ENCODE assay signal across 7 mouse cellular contexts in genomic region chr3:131552349-131553254, GRCm38 (mm10). TPM values are rescaled to one million over a fixed set of nuclear protein-coding genes. Genes with fewer than 3 reads are reported as not detected.
DNase-seq lines count a peak whose midpoint lies in the region; ATAC-seq and TF ChIP-seq lines count a peak whose summit lies in the region.

No protein-coding gene starts in this region.

- H3K27me3 ChIP-seq in heart, embryonic 16.5 days (ENCODE audit: control insufficient read depth, insufficient read depth, low read length) = no peaks in the 10 kb centered on the region
- H3K27me3 ChIP-seq in liver, embryonic 11.5 days (replicated peaks; ENCODE audit: control insufficient read depth, insufficient read depth, low read length) = no peaks in the 10 kb centered on the region
- H3K27me3 ChIP-seq in neural tube, embryonic 14.5 days (ENCODE audit: control insufficient read depth, insufficient read depth, low read length) = no peaks in the 10 kb centered on the region

- peak; percentile 41 for DNase-seq in left cerebral cortex, adult 11 months (ENCODE audit: low spot score)
- no peak for DNase-seq in left cerebral cortex, postnatal 36 days (ENCODE audit: low spot score in 2 of 2)
- peak; percentile 41 for DNase-seq in ES-E14 (ENCODE audit: low read depth, low spot score)
- peak; percentile 52 for DNase-seq in c-Kit-positive CD71-negative TER-119-negative erythroid progenitor cells, embryonic 14.5 days (ENCODE audit: low read depth)
- DNase-seq in liver, embryonic 11.5 days (ENCODE audit: low spot score) = no peak

- H3K4me3 ChIP-seq in ES-E14 (ENCODE audit: insufficient read depth in 1 of 2, low read depth in 1 of 2, low read length in 2 of 2, poor library complexity in 1 of 2, severe bottlenecking in 1 of 2) = no peak overlapping the region
- no peak overlapping the region for H3K4me3 ChIP-seq in heart, embryonic 16.5 days (ENCODE audit: low read length)
- no peak overlapping the region for H3K4me3 ChIP-seq in liver, embryonic 11.5 days (ENCODE audit: low read depth, low read length)
- H3K4me3 ChIP-seq in neural tube, embryonic 14.5 days (ENCODE audit: low read depth, low read length) = no peak overlapping the region

- no peaks in the 10 kb centered on the region for H3K4me1 ChIP-seq in ES-E14 (ENCODE audit: control insufficient read depth in 2 of 2, insufficient read depth in 2 of 2, low read length in 2 of 2, poor library complexity in 1 of 2)
- H3K4me1 ChIP-seq in heart, embryonic 16.5 days (ENCODE audit: control insufficient read depth, insufficient read depth, low read length) = no peaks in the 10 kb centered on the region
- H3K4me1 ChIP-seq in liver, embryonic 11.5 days (replicated peaks; ENCODE audit: control insufficient read depth, insufficient read depth, low read length) = no peaks in the 10 kb centered on the region
- H3K4me1 ChIP-seq in neural tube, embryonic 14.5 days (ENCODE audit: control insufficient read depth, insufficient read depth, low read length) = no peaks in the 10 kb centered on the region

- in situ Hi-C loops in ES-E14 (cut with MboI; ENCODE audit: low sequenced_read_pairs in 2 of 2, unreplicated experiment in 2 of 2) = no loop called here

- H3K9ac ChIP-seq in ES-E14 (ENCODE audit: insufficient read depth, low read depth, low read length, poor library complexity, severe bottlenecking) = no peak overlapping the region
- no peak overlapping the region for H3K9ac ChIP-seq in heart, embryonic 16.5 days (ENCODE audit: low read length)
- no peak overlapping the region for H3K9ac ChIP-seq in liver, embryonic 11.5 days (ENCODE audit: low read depth, low read length)
- H3K9ac ChIP-seq in neural tube, embryonic 14.5 days (replicated peaks; ENCODE audit: low read depth, low read length) = no peak overlapping the region

- H3K4me2 ChIP-seq in heart, embryonic 16.5 days (ENCODE audit: low read depth, low read length) = peak overlapping the region; percentile 42
- no peak overlapping the region for H3K4me2 ChIP-seq in liver, embryonic 11.5 days
- H3K4me2 ChIP-seq in neural tube, embryonic 14.5 days (ENCODE audit: low read depth, low read length) = no peak overlapping the region

- WGBS in heart, embryonic 16.5 days = 32% methylated on average over 9 of the region's 9 CpGs
- WGBS in liver, embryonic 11.5 days = 40% methylated on average over 9 of the region's 9 CpGs
- 42% methylated on average over 9 of the region's 9 CpGs for WGBS in neural tube, embryonic 14.5 days

- H3K9me3 ChIP-seq in ES-E14 (ENCODE audit: control insufficient read depth, insufficient read depth, low read depth, low read length) = no peaks in the 10 kb centered on the region
- H3K9me3 ChIP-seq in heart, embryonic 16.5 days (replicated peaks; ENCODE audit: control insufficient read depth, low read length) = no peaks in the 10 kb centered on the region
- H3K9me3 ChIP-seq in liver, embryonic 11.5 days (ENCODE audit: control insufficient read depth, low read length) = no peaks in the 10 kb centered on the region
- H3K9me3 ChIP-seq in neural tube, embryonic 14.5 days (ENCODE audit: control insufficient read depth, low read length) = no peaks in the 10 kb centered on the region

- H3K27ac ChIP-seq in ES-E14 (ENCODE audit: insufficient read depth, low read depth, low read length, poor library complexity, severe bottlenecking) = no peak overlapping the region
- no peak overlapping the region for H3K27ac ChIP-seq in heart, embryonic 16.5 days (ENCODE audit: low read length)
- no peak overlapping the region for H3K27ac ChIP-seq in liver, embryonic 11.5 days (ENCODE audit: low read depth, low read length)
- no peak overlapping the region for H3K27ac ChIP-seq in neural tube, embryonic 14.5 days (ENCODE audit: low read depth, low read length)

- intact Hi-C loops in left cerebral cortex, postnatal 36 days (cut with DNase I) = loop anchor here (1.0 kb wide), 1 partner anchor 232 kb away; no protein-coding TSS in a partner anchor

- ATAC-seq in heart, embryonic 16.5 days (replicated peaks; ENCODE audit: extremely low read depth, insufficient read depth, low FRiP score) = no peak
- 0 out of 2 replicates have a peak, but pooled peaks have one; percentile 36 for ATAC-seq in liver, embryonic 11.5 days (replicated peaks; ENCODE audit: low FRiP score)
- ATAC-seq in neural tube, embryonic 14.5 days (ENCODE audit: low read depth) = peak; percentile 56; the same call in 1 of the 2 replicates

- H3K36me3 ChIP-seq in ES-E14 (ENCODE audit: control insufficient read depth, insufficient read depth, low read length, poor library complexity, severe bottlenecking) = no peaks in the 10 kb centered on the region
- no peaks in the 10 kb centered on the region for H3K36me3 ChIP-seq in heart, embryonic 16.5 days (ENCODE audit: control insufficient read depth, insufficient read depth)
- no peaks in the 10 kb centered on the region for H3K36me3 ChIP-seq in liver, embryonic 11.5 days (ENCODE audit: control insufficient read depth, insufficient read depth, low read length)
- H3K36me3 ChIP-seq in neural tube, embryonic 14.5 days (ENCODE audit: control insufficient read depth, insufficient read depth, low read length) = no peaks in the 10 kb centered on the region

TF ChIP-seq in ES-E14, 5 proteins besides CTCF, POLR2A, EP300 and RAD21:
- TF ChIP-seq CHD2 (IDR thresholded peaks at IDR 0.05; ENCODE audit: low read depth, low read length) (no peak), ZC3H11A (IDR thresholded peaks at IDR 0.05; ENCODE audit: borderline replicate concordance, low read depth, low read length) (peak; percentile 30; the same call in 1 of the 2 replicates)

RNA-seq across cellular contexts. Expression of gene Papss1, which starts 12.0 kb away (rescaled TPM):
- 10 to 100 TPM; 64.4 to 68.6 TPM for total RNA-seq in left cerebral cortex, postnatal 36 days (2021)
- total RNA-seq in ES-E14 (2012; rRNA removed) = 8.2 and 12.8 TPM in 2 replicates
- 40.4 and 41.5 TPM in 2 replicates for polyA plus RNA-seq in heart, embryonic 16.5 days (2015; fragmentation: Nextera tagmentation; extraction: Ambion mirVana)
- 27.5 and 30.6 TPM in 2 replicates for polyA plus RNA-seq in liver, embryonic 11.5 days (2014; fragmentation: Nextera tagmentation; extraction: Ambion mirVana)
- polyA plus RNA-seq in neural tube, embryonic 14.5 days (2014; fragmentation: Nextera tagmentation; extraction: Ambion mirVana) = 134 TPM in 2 replicates

Comparison
In these comparisons a context has a peak if more than half of its experiments do, and no peak if none do; other contexts are left out.
1. DNase-seq: peak in left cerebral cortex, adult 11 months (single experiment), ES-E14 (single experiment) and c-Kit-positive CD71-negative TER-119-negative erythroid progenitor cells, embryonic 14.5 days (single experiment); none in left cerebral cortex, postnatal 36 days (0 of 2) and liver, embryonic 11.5 days (single experiment).